Mouse (Mus musculus) cerebellum, adult 2 months (tissue): ENCODE measurements around the gene Gm49661. TPM values are rescaled to one million over a fixed set of nuclear protein-coding genes. Genes with fewer than 3 reads are reported as not detected.

Experiments
- DNase-seq, 2 experiments: peaks; one replicate each; pipeline ENCODE4 v3.0.0; 2021
- H3K27ac ChIP-seq: fragments of 200-500 bp; 2 replicates; pipeline ENCODE4 v1.5.1; 2012; ENCODE audit warnings: low read length, control low read depth, inconsistent platforms; ENCODE audit not compliant: insufficient read depth
- H3K27me3 ChIP-seq: fragments of 200-500 bp; 2 replicates; pipeline ENCODE4 v1.6.1; 2012; ENCODE audit warnings: inconsistent platforms, mild to moderate bottlenecking, low read length, moderate library complexity; ENCODE audit not compliant: control insufficient read depth, insufficient read depth
- H3K4me1 ChIP-seq: fragments of 200-500 bp; 2 replicates; pipeline ENCODE4 v1.6.1; 2011; ENCODE audit warnings: low read length; ENCODE audit not compliant: control insufficient read depth, insufficient read depth
- H3K4me3 ChIP-seq: fragments of 200-500 bp; replicated peaks from 2 replicates; pipeline ENCODE3; 2011; ENCODE audit warnings: mild to moderate bottlenecking, low read depth, low read length, control low read depth; ENCODE audit not compliant: insufficient read depth
- CTCF ChIP-seq: fragments of 200-500 bp; IDR thresholded peaks from 2 replicates; pipeline ENCODE4 v1.5.1; 2011; ENCODE audit warnings: low read depth, mild to moderate bottlenecking, control low read depth, low read length, moderate library complexity, borderline replicate concordance; ENCODE audit not compliant: insufficient read depth
- POLR2A ChIP-seq: fragments of 200-500 bp; IDR thresholded peaks from 2 replicates; pipeline ENCODE4 v1.6.1; 2011; ENCODE audit warnings: low read length, control low read depth, borderline replicate concordance; ENCODE audit not compliant: insufficient read depth
- WGBS: fragments of 180-500 bp; shearing (Covaris S2); methylation state at CpG from one replicate; pipeline ENCODE4 v1.1.7; 2018; 5-methylcytosine and 5-hydroxymethylcytosine counted together
- polyA plus RNA-seq: library from polyadenylated mRNA; depleted of rRNA; stranded (reverse); fragments of >200 nt; gene quantifications from 2 replicates; pipeline ENCODE4 v1.2.3, GENCODE M21; 2012

Gene Gm49661
- polyA plus RNA-seq, 1 experiment, result not detected

GRCm38 (mm10) chr8:84943699-84944098 is 25.5 kb downstream of the Gm49661 start:
- 41% methylated on average over 4 of the region's 4 CpGs for WGBS
- no peak for DNase-seq
- H3K27me3 ChIP-seq, result no peaks in the 10 kb centered on the region
- H3K27ac ChIP-seq, result no peak overlapping the region
- H3K4me3 ChIP-seq, result no peak overlapping the region
- TF ChIP-seq POLR2A, result no peak
- TF ChIP-seq CTCF, result no peak
- H3K4me1 ChIP-seq, result peaks cover 6% of the 10 kb centered on the region; the same call in 1 of the 2 replicates

- Histone ChIP-seq H3K27ac (peak overlapping the region; percentile 77), H3K4me3 (peak overlapping the region; percentile 95), H3K4me1 (peaks cover 17% of the 10 kb centered on the region), H3K27me3 (no peaks in the 10 kb centered on the region)
- WGBS, result 48% methylated on average over 13 of the region's 13 CpGs
- DNase-seq, result no peak
- TF ChIP-seq CTCF (no peak; the same call in 1 of the 2 replicates), POLR2A (no peak)
These were observed 31.4 kb downstream of the Gm49661 start for GRCm38 (mm10) chr8:84937620-84938485.

- H3K4me1 ChIP-seq, result peaks cover 17% of the 10 kb centered on the region
- TF ChIP-seq CTCF (peak; percentile 64), POLR2A (peak; percentile 52)
- no peaks in the 10 kb centered on the region for H3K27me3 ChIP-seq
- peak within 1 kb of the TSS; percentile 95 for H3K4me3 ChIP-seq
- peak; percentile 87 for DNase-seq
- WGBS, result under 1% methylated on average over 49 of the region's 50 CpGs
- H3K27ac ChIP-seq, result peak within 1 kb of the TSS; percentile 93
These were observed 32.2 kb downstream of the Gm49661 start, which contains the start of gene Mast1 for GRCm38 (mm10) chr8:84936962-84937546. Gene Mast1 (minus strand): TSS chr8:84937359.

- 8% methylated on average over 23 of the region's 23 CpGs for WGBS
- H3K4me1 ChIP-seq, result peaks cover 17% of the 10 kb centered on the region
- peak overlapping the region; percentile 95 for H3K4me3 ChIP-seq
- peak overlapping the region; percentile 93 for H3K27ac ChIP-seq
- TF ChIP-seq CTCF (no peak), POLR2A (no peak)
- DNase-seq, result peak; percentile 41 to 53
- no peaks in the 10 kb centered on the region for H3K27me3 ChIP-seq
These were observed 32.9 kb downstream of the Gm49661 start for GRCm38 (mm10) chr8:84936041-84936961.

GRCm38 (mm10) chr8:84935489-84935888 is 33.7 kb downstream of the Gm49661 start:
- DNase-seq, result peak; percentile 54 to 58
- 18% methylated on average over 14 of the region's 14 CpGs for WGBS
- peak overlapping the region; percentile 56; the same call in 1 of the 2 replicates for H3K27ac ChIP-seq

GRCm38 (mm10) chr8:84934860-84935259 is 34.4 kb downstream of the Gm49661 start:
- peak overlapping the region; percentile 95 for H3K4me3 ChIP-seq
- peak; percentile 82 to 85 for DNase-seq
- H3K27ac ChIP-seq, result 0 out of 2 replicates have a peak overlapping the region, but pooled peaks have one; percentile 24
- WGBS, result 2% methylated on average over 15 of the region's 15 CpGs
- H3K27me3 ChIP-seq, result no peaks in the 10 kb centered on the region
- H3K4me1 ChIP-seq, result peaks cover 17% of the 10 kb centered on the region
- TF ChIP-seq CTCF (no peak), POLR2A (no peak)

More at GRCm38 (mm10) chr8:84935489-84935888, 33.7 kb downstream of the Gm49661 start:
- H3K4me3 ChIP-seq, result peak overlapping the region; percentile 95
- H3K4me1 ChIP-seq, result peaks cover 17% of the 10 kb centered on the region
- TF ChIP-seq POLR2A (no peak), CTCF (no peak)
- no peaks in the 10 kb centered on the region for H3K27me3 ChIP-seq

GRCm38 (mm10) chr8:84933767-84934559 is 35.3 kb downstream of the Gm49661 start:
- H3K27ac ChIP-seq, result no peak overlapping the region
- H3K27me3 ChIP-seq, result no peaks in the 10 kb centered on the region
- peaks cover 23% of the 10 kb centered on the region for H3K4me1 ChIP-seq
- no peak for DNase-seq
- H3K4me3 ChIP-seq, result peak overlapping the region; percentile 25
- TF ChIP-seq POLR2A (no peak), CTCF (no peak)
- WGBS, result 80% methylated on average over 16 of the region's 16 CpGs
